Mouse (Mus musculus) ES-Bruce4 (cell line): ENCODE data around the gene Dusp18.

ENCODE experiments used
- CTCF ChIP-seq: IDR thresholded peaks from one replicate; pipeline ENCODE4 v1.8.1; 2011; ENCODE audit warnings: low read depth, low read length
- POLR2A ChIP-seq: IDR thresholded peaks from one replicate; pipeline ENCODE4 v1.8.1; 2011; ENCODE audit warnings: low read length; ENCODE audit not compliant: insufficient read depth

- no peak for TF ChIP-seq POLR2A
- no peak for TF ChIP-seq CTCF
Measured at GRCm38 (mm10) chr11:3935135-3935534, 40.1 kb downstream of the Dusp18 start.
